Mouse (Mus musculus) heart, adult 2 months (tissue): ENCODE measurements around the gene Vmn1r68. TPM values are rescaled to one million over a fixed set of nuclear protein-coding genes. Genes with fewer than 3 reads are reported as not detected.

Experiments
- DNase-seq, 2 experiments: peaks; one replicate each; pipeline ENCODE4 v3.0.0; 2021
- H3K27ac ChIP-seq: fragments of 200-600 bp; 2 replicates; pipeline ENCODE4 v1.8.1; 2022
- H3K27me3 ChIP-seq: fragments of 200-500 bp; 2 replicates; pipeline ENCODE4 v1.6.1; 2012; ENCODE audit warnings: mild to moderate bottlenecking, low read length, inconsistent platforms, mixed read lengths; ENCODE audit not compliant: control insufficient read depth, insufficient read depth
- H3K36me3 ChIP-seq: fragments of 200-500 bp; 2 replicates; pipeline ENCODE4 v1.6.1; 2012; ENCODE audit warnings: low read length, inconsistent platforms; ENCODE audit not compliant: control insufficient read depth, insufficient read depth
- H3K4me1 ChIP-seq: fragments of 200-500 bp; 2 replicates; pipeline ENCODE4 v1.6.1; 2011; ENCODE audit warnings: low read length; ENCODE audit not compliant: control insufficient read depth, insufficient read depth
- H3K4me3 ChIP-seq: fragments of 200-600 bp; 2 replicates; pipeline ENCODE4 v1.8.1; 2022
- H3K79me2 ChIP-seq: fragments of 200-500 bp; replicated peaks from 2 replicates; pipeline ENCODE4 v1.6.1; 2012; ENCODE audit warnings: mild to moderate bottlenecking, inconsistent platforms, low read length, moderate library complexity, mixed read lengths; ENCODE audit not compliant: control insufficient read depth, insufficient read depth
- H3K9ac ChIP-seq: fragments of 200-500 bp; 2 replicates; pipeline ENCODE4 v1.6.1; 2012; ENCODE audit warnings: low read depth, mild to moderate bottlenecking, control low read depth, inconsistent platforms, low read length, mixed read lengths
- CTCF ChIP-seq: fragments of 200-600 bp; IDR thresholded peaks from 2 replicates; pipeline ENCODE4 v1.8.1; 2022; ENCODE audit warnings: antibody characterized with exemption, mild to moderate bottlenecking, moderate library complexity
- EP300 ChIP-seq: fragments of 200-500 bp; IDR thresholded peaks from 2 replicates; pipeline ENCODE4 v1.6.1; 2011; ENCODE audit warnings: low read depth, low read length, control low read depth; ENCODE audit not compliant: insufficient read depth
- POLR2A ChIP-seq: fragments of 200-500 bp; IDR thresholded peaks from 2 replicates; pipeline ENCODE4 v1.6.1; 2011; ENCODE audit warnings: mild to moderate bottlenecking, low read depth, low read length, control low read depth; ENCODE audit not compliant: insufficient read depth
- WGBS: fragments of 180-500 bp; shearing (Covaris S2); methylation state at CpG from one replicate; pipeline ENCODE4 v1.1.7; 2018; 5-methylcytosine and 5-hydroxymethylcytosine counted together
- intact Hi-C: fragments of 180-260 bp; cut with DNase I; formaldehyde crosslinking; loops from one replicate; pipeline ENCODE4 v1.15.1; 2025
- polyA plus RNA-seq: library from polyadenylated mRNA; depleted of rRNA; stranded (reverse); fragments of >200 nt; gene quantifications from 2 replicates; pipeline ENCODE4 v1.2.3, GENCODE M21; 2012; rRNA removed
- total RNA-seq, 2 experiments: library from RNA; stranded (reverse); gene quantifications; 2 replicates each; pipeline ENCODE4 v1.2.3; 2021

Vmn1r68 gene
- total and polyA plus RNA-seq, 3 experiments: not detected

DNA sequence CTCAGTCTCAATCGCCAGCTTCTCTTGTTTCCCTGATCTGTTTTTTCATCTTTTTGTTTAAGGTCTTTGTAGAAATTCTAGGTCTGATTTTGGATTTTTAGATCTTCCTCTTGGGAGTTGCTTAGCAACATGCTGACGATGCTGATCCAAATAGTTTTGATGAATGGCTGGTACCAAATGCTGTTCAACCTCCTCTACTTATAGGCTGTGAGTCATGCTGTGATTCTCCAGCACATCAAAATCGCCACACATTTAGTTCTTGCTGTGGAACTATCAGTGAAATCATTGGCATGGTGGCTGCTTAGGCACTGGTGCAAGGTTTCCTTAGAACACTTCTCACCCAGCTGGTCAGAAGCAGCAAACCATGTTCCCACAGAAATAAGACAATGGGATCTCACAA, 100.1 kb downstream of the Vmn1r68 start:
- no peak overlapping the region for H3K9ac ChIP-seq
- no peaks in the 10 kb centered on the region for H3K4me1 ChIP-seq
- H3K79me2 ChIP-seq: no peaks in the 10 kb centered on the region
- no peaks in the 10 kb centered on the region for H3K27me3 ChIP-seq
- no peaks in the 10 kb centered on the region for H3K36me3 ChIP-seq
- no peak overlapping the region for H3K27ac ChIP-seq
- intact Hi-C loops: no loop called here
- H3K4me3 ChIP-seq: no peak overlapping the region
- WGBS: 52% methylated on average over 3 of the region's 3 CpGs
- DNase-seq: no peak
- TF ChIP-seq CTCF (no peak), EP300 (no peak), POLR2A (no peak)

Other genes with a start within 250 kb of the Vmn1r68 start
- not detected for gene Vmn1r67, start 115.2 kb downstream of the Vmn1r68 start, total RNA-seq
- gene Vmn1r67, start 115.2 kb downstream of the Vmn1r68 start, polyA plus RNA-seq: not detected in 2 replicates
- 1 to 10 TPM; 1.6 to 2.2 TPM for gene Zik1, start 63.1 kb downstream of the Vmn1r68 start, total RNA-seq
- gene Zik1, start 63.1 kb downstream of the Vmn1r68 start, polyA plus RNA-seq: 0.59 and 0.85 TPM in 2 replicates
- gene Vmn1r69, start 55.2 kb upstream of the Vmn1r68 start, total RNA-seq: not detected
- gene Vmn1r69, start 55.2 kb upstream of the Vmn1r68 start, polyA plus RNA-seq: not detected in 2 replicates
- not detected for gene Vmn1r70, start 73.0 kb upstream of the Vmn1r68 start, total RNA-seq
- gene Vmn1r70, start 73.0 kb upstream of the Vmn1r68 start, polyA plus RNA-seq: not detected in 2 replicates
- not detected for gene Nlrp4b, start 129.3 kb upstream of the Vmn1r68 start, total RNA-seq
- not detected in 2 replicates for gene Nlrp4b, start 129.3 kb upstream of the Vmn1r68 start, polyA plus RNA-seq
- not detected for gene Vmn1r71, start 195.9 kb upstream of the Vmn1r68 start, total RNA-seq
- not detected in 2 replicates for gene Vmn1r71, start 195.9 kb upstream of the Vmn1r68 start, polyA plus RNA-seq